Mouse (Mus musculus) right cerebral cortex, postnatal 25 days (tissue): ENCODE data around the gene Synm.

Experiments used
- DNase-seq: peaks from one replicate; pipeline ENCODE4 v3.0.0; 2022

The Synm gene

DNA sequence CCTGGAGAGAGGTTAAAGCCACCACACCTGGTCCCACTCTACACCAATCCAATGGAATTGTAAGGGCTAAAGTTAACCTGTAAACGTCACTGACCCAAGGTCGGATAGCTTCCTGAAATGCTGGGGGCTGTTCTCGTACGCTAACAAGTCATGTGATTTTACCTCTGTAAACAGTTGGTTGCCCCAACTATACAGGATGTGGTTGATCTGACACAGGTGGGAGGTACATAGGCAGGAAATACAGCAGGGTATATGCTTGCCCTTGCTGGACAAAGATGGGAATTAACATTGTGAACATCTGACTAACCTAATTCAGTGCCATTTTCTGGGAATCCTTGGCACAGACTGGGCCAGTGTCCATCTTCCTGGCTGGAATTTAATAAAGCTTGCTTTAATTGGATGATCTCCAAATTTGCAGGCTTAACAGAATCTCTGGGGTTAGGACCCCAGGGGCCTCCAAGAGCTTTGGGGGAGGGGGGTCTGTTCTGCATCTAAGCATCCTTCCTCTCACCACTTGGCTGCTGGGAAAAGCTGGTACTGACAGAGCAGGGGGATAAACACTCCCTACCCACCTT is 11.7 kb downstream of the Synm start:
- DNase-seq: no peak

GRCm38 (mm10) chr7:67741706-67742105 is 17.8 kb downstream of the Synm start:
- DNase-seq: no peak

DNA sequence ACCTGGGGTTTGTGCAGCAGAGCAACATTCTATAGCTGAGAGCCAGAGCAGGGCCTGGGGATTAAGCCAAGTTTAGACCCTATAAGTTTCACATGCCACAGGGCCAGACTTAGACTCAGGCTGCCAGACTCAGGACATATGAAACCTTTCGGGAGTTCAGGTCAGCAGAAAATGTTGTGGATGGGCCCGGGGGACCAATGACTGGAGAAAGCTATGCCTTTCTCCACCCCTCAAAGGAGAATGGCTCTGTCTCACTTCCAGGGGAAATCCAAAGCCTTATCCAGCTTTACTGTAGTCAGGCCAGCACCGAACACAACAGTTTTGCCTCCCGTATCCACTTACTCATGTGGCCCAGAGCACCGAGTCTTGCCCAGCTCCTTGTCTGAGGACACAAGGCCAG is 18.7 kb downstream of the Synm start:
- no peak for DNase-seq

GRCm38 (mm10) chr7:67740382-67740781 is 19.2 kb downstream of the Synm start:
- DNase-seq: no peak

- no peak for DNase-seq
Measured at GRCm38 (mm10) chr7:67732276-67732675, 27.3 kb downstream of the Synm start.

DNA sequence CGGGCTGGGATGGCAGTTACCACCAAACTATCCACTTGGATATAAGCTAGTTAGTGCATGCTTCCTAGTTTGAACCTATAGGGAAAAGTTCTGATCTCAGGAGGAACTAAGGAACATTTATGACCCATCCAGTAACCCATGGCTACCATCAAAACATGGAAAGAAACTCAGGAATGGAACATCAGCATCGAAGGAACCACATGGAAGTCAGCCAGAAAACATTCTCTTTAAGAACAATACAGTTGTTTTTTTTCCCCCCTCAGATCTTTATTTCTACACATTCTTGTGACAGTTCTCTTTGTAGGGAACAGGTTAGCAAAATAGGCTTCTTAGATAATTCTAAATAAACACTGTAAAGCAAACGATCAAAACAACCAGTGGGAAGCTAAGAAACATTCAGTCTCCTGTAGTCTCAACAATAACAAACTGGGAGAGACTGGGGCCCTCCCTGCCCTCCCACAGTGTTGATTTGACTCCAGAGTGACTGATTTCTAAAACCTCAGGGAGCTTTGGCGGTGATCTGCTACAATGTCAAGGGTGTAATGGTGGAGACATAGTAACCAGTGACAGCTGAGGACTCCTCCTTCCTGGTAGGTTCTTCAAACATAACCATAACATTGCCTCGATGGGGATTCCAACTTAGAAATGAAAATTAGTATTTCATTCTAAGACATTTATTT is 29.0 kb downstream of the Synm start:
- no peak for DNase-seq

DNA sequence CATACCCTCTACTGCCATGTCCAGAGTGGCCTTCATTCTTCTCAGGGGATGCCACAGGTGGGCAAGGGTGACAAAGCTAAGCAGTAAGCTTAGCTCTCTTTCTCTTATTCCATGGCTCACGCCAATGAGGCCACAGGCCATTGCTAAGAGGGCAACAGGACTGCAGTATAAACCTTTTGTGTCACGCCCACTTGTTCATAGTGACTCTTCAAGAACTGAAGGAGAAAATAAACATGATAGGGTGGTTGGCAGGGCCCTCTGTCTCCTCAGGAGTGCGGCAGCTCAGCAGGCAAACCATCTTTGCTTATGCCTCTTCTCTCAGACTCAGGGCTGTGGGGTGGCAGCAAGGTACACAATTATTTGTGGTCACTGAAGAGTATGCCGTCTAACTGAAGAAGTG is 30.7 kb downstream of the Synm start:
- DNase-seq: no peak

DNA sequence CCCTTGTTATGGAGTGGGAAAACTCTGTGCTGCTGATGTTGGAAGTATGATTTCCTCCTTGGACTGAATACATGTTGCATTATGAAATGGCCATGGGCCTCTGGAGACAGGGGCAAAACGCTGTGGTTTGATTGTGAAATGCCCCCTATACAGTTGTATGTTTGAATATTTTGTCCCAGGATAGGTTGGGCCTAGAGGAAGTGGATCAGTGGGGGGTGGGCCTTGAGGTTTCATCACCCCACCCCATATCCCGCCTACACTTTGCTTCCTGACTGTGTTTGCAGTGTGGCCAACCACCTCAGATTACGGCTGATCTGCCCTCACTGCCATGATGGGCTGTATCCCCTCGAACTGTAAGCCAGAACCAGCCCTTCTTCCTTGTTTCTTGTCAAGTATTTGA is 31.3 kb downstream of the Synm start:
- DNase-seq: no peak

DNA sequence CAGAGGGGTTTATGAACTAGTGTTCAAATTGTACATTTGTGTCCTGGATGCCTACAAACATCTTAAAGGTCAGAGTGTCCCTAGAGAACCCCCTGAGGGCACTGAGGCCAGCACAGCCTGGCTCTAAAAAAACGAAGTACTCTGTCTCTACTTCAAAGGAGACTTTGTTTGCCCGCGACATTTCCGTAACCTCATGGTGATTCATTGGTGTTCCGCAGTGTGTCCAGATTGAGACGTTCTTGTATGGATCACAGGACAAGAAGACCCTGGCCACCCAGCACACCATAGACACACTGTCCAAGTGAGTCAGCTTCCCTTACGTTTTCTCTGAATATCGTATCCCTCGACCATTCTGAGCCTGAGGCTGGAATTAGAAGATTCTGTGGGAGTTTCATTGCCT is 34.5 kb downstream of the Synm start:
- DNase-seq: no peak

DNA sequence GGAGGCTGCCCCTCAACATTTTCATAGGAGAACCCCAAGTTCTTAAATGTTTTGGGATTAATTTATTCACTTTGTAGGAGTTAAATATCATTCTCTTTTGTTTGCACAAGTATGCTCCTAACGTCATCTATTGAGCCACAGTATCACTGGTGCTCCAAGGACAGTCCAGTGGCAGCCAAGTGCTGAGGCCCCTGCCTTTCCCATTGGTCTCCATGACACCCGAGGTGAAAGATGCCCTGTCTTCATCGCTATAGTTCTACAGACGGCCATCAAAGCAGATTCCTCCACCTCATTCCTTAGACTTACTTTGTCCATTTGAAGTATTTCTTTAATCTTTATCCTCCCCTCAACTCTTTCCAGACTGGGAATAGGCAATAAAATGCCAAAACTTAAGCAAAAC is 35.0 kb downstream of the Synm start:
- no peak for DNase-seq

DNA sequence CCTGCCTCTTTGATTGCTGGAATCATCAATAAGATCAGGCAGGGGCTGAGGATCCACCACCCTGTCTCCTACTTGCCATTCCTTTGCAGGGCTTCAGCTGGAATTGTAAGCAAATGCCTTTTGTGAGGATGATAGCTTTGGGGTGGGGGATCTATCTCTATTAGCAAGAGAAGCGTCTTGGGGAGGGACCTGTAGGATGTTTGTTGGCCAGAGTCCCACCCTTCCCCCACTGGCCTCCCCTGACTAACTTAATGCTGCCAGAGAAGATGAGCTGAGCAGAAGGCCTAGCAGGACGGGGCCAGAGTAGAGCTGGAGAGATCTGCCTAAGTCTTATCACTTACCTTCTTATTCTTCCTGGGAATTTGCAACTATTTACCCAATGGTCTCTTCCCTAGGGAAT is 37.4 kb downstream of the Synm start:
- DNase-seq: no peak

GRCm38 (mm10) chr7:67718804-67719203 is 40.7 kb downstream of the Synm start:
- DNase-seq: no peak

DNA sequence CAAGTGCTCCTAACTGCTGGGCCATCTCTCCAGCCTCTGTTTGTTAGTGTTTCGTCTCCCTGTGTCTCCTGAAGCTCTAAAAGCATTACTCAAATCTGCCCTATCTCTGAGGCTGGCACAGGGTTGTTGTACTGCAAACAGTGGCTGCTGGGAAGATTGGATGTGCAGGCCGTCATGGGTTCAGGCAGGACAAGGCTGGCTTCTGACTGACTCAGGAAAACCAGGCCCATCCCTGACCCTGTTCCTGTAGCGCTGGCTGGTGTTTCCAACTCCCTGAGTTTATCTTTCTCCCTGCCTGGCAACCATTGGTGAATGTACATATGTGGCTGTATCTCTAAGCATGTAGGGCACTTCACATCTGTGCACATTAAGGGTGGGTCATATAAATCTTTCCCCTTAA is 42.0 kb downstream of the Synm start:
- no peak for DNase-seq

GRCm38 (mm10) chr7:67716925-67717324 is 42.6 kb downstream of the Synm start:
- DNase-seq: peak; percentile 19

DNA sequence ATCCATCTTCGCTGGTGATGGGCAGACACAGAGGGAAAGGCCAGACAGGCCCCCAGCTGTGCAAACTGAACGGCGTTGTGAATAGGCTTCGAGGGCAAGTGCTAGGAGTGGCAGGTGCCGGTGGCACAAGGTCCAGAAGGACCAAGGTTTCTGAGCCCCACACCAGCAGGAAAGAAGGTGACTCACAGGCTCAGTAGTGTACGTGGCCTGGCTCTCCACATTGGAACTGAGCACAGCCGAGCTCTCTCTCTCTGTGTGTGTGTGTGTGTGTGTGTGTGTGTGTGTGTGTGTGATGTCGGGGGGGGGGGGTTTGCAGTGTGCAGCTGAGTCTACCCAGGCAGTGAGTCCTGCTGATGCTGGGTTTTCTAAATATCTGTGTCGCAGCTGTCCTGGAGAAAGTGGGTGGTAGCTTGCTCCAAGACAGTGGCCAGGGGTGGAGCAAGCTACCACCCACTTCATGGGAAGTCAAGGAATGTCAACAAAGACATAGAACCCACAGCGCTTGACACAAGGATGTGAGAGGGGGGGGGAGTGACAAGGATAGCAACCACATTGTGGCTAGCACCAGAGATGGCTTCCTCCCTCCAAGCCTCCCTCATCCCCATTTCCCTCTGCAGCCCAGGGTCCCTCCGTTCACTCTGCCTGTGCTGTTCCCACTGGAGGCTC is 43.2 kb downstream of the Synm start:
- DNase-seq: no peak

- DNase-seq: no peak
Measured at GRCm38 (mm10) chr7:67715176-67715575, 44.4 kb downstream of the Synm start.

DNA sequence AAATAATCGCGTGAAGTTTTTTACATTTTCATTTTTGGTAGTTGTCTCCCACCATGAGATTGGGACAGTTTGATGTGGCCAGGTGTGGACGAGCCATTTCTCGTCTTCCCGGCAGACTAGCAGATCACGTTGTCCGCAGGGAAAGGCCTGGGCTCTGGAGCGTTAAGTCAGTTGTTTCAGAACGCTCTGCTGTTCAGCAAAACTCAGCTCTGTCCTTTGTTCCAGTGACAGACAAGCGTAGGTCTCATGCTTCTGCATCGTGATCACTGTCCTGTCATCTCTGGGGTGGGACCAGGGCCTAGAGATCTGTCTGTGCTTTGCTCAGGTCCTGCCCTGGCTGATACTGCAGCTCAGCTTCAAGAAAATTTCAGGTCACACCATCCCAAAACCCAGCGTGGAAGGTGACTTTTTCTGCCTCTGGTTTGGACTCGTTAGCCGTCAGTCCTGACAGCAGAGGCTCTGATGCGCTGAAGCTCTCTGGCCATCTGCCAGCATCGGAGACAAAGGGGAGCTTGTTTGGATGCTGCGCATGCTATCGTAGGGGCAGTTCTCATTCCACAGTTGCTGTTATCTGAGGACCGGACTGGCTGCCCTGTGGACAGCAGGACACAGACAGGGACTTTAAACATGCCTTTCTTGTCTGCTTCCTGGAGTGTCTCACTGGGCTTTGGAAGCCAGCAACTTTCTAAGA is 45.6 kb downstream of the Synm start:
- peak; percentile 21 for DNase-seq

GRCm38 (mm10) chr7:67710216-67710615 is 49.3 kb downstream of the Synm start:
- DNase-seq: no peak

DNA sequence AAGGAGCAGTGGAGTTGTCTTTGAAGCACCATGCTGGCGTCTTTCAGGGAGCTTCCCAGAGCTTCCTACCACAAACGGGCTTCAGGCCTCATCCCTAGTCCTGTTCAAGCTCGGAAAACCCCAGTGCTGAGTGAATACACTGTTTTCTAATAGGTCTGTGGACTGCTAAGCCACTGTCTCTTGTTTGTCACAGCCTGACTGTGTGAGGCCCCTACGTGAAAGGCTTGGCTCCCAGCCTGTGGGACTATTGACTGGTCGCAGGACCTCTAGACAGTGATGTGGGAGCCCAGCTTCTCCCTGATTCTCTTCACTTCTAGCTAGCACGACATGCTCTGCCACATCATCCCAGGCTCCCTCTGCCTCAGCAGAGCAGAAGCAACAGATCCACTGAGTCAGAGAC is 51.4 kb downstream of the Synm start:
- DNase-seq: no peak

DNA sequence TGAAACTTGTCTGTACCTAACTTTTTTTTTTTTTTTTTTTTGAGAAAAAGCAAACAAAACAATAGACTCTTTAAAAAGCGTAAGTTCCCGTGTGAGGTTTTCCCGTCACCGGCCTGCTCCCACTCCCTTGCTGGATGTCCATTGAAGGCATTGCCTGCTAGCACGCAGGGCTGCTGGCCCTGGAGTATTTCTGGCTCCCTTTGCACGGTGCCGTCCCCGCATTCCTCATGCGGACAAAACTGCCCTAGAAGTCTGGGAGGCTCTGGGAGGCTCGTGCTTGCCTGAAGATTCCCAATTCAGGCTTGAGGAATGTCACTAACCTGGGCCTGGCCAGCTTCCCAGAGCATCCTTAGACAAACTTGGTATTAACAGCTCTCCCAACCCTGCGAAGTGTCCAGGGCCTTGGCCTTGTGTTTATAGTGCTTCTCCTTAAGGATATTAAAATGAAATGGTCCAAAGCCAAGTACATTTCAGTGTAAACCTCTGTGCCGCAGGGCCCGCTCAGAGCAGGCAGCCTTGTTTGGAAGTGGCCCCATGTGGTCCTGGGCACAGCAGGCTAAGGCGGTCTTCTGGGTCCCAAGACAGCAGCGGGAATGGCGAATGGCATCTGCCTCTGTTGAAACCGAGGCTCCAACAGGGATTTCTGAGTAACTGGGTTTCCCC is 58.2 kb downstream of the Synm start:
- DNase-seq: no peak

DNA sequence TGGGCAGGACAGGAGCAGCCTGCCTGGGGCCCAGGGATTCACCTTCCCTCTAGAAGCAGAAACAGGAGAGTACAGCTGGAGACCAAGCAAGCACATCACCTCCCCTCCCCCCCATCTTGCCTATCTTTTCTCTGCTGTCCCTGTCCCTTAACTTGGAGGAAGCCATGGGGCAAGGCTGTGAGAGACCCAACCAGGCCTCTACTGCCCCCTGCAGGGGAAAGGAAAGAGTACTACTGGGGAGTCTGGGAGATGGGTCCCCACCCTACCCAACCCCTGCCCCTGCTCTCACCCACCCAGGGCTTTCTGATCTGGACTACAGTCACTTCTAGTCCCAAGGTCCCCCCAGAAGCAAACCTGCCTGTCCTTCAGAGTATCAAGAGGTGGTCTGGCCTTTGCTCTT is 58.7 kb downstream of the Synm start:
- no peak for DNase-seq

- DNase-seq: no peak
Measured at GRCm38 (mm10) chr7:67699301-67699700, 60.2 kb downstream of the Synm start.

DNA sequence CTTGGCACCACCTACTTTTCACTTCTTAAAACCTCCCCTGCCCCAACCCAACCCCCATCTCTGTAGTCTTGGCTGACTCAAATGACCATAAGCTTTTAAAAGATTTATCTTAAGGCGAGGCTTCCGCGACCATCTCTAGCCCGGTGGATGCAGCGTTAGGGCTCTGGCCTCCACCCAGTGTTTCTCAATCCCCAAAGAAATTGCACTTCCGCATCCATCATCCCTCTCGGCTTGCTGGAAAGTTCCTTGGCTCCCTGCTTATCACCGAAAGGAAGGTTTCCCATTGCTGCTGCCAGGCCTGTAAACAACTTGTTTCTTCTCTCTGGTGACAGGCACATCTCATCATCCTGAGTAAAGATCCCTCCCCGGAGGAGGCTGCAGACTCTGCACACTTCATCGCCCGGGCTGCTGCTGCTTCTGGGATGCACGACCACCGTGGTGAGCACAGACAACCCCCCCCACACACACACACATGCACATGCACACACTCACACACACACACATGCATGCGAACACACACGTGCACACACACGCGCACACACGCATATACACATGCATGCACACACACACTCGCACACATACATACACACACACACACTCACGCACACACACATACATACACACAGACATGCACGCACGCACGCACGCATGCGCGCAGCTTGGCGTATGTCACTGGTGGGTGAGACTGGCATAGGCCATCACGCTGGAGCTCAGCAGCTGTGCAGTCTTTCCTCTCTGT is 61.5 kb downstream of the Synm start:
- DNase-seq: no peak
